Comparison of ENCODE assay signal across 8 mouse cellular contexts in the genomic region with DNA sequence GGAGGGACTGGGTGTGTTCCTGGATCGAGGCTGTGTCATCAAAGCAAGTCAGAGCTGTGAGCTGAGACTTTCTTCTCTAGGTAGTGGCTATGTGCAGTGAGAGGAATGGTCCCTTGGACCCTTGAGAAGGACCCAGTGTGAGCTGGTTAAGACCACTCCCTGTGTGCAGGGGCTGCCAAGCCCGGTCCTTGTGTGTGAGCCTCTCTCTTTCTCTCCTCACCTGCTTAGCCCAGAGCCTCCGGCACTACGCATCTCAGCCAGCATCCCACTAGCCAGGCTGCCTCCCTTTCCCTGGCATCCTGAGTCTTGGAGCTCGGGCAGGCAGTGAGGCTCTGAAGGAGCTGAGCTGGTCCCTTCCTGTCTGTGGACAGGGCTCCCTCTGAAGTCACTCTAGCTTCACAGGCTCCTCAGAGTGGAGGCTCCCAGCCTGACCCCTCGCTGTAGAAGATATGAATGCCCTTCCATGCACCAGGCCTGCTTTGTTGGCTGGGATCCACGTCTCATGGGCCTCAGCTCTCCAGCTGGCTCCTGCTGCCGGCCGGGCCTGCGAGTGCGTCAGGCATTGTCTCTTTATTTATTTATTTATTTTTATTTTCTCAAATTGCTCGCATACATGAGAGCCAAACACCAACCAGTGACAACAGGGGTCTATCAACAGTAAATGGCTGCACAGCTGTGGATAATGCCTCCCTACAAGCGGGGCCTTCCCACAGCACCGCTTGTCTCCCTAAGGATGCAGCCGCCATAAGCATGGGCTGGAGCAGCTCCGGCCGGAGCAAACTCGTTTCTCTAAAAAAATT. TPM values are rescaled to one million over a fixed set of nuclear protein-coding genes. Genes with fewer than 3 reads are reported as not detected.
DNase-seq lines count a peak whose midpoint lies in the region; ATAC-seq lines count a peak whose summit lies in the region.
"Had no signal": no experiment of that assay in that cellular context is flagged by ENCODE, and none has a peak within 500 bp of the region (broad histone marks: within the 10 kb centered on the region; RNA-seq: fewer than 3 reads in every experiment).

No protein-coding gene starts in this region.

- H3K4me2 ChIP-seq in midbrain, embryonic 11.5 days: no peak overlapping the region
- no peak overlapping the region for H3K4me2 ChIP-seq in forebrain, embryonic 14.5 days (ENCODE audit: low read length)
- no peak overlapping the region for H3K4me2 ChIP-seq in hindbrain, embryonic 15.5 days
- H3K4me2 ChIP-seq in midbrain, embryonic 14.5 days (ENCODE audit: low read length): no peak overlapping the region
- H3K4me2 ChIP-seq in liver, embryonic 12.5 days: no peak overlapping the region

- H3K9ac ChIP-seq in midbrain, embryonic 11.5 days (ENCODE audit: low read length): no peak overlapping the region
- peak overlapping the region; percentile 47 for H3K9ac ChIP-seq in forebrain, embryonic 14.5 days (ENCODE audit: low read length)
- H3K9ac ChIP-seq in hindbrain, embryonic 15.5 days: peak overlapping the region; percentile 17; the same call in 1 of the 2 replicates
- peak overlapping the region; percentile 39 for H3K9ac ChIP-seq in midbrain, embryonic 14.5 days (replicated peaks; ENCODE audit: low read length)
- H3K9ac ChIP-seq in liver, embryonic 12.5 days: no peak overlapping the region

- H3K27ac ChIP-seq in midbrain, embryonic 10.5 days (replicated peaks): 0 out of 2 replicates have a peak overlapping the region, but pooled peaks have one; percentile 24
- H3K27ac ChIP-seq in midbrain, embryonic 11.5 days (ENCODE audit: low read depth, low read length): no peak overlapping the region
- peak overlapping the region; percentile 88 for H3K27ac ChIP-seq in forebrain, embryonic 14.5 days (ENCODE audit: low read depth, low read length)
- peak overlapping the region; percentile 77 for H3K27ac ChIP-seq in hindbrain, embryonic 15.5 days (replicated peaks)
- H3K27ac ChIP-seq in midbrain, embryonic 14.5 days (replicated peaks; ENCODE audit: low read depth, low read length): peak overlapping the region; percentile 80
- no peak overlapping the region for H3K27ac ChIP-seq in liver, embryonic 12.5 days
- H3K27ac ChIP-seq: macrophage had no signal

- no peak overlapping the region for H3K4me3 ChIP-seq in midbrain, embryonic 10.5 days
- no peak overlapping the region for H3K4me3 ChIP-seq in midbrain, embryonic 11.5 days (ENCODE audit: low read depth, low read length)
- no peak overlapping the region for H3K4me3 ChIP-seq in forebrain, embryonic 14.5 days (ENCODE audit: low read depth, low read length)
- no peak overlapping the region for H3K4me3 ChIP-seq in hindbrain, embryonic 15.5 days
- no peak overlapping the region for H3K4me3 ChIP-seq in midbrain, embryonic 14.5 days (replicated peaks; ENCODE audit: low read depth, low read length)
- no peak overlapping the region for H3K4me3 ChIP-seq in liver, embryonic 12.5 days

- ATAC-seq in midbrain, embryonic 11.5 days (ENCODE audit: low FRiP score): no peak
- peak; percentile 85 for ATAC-seq in forebrain, embryonic 14.5 days
- peak; percentile 77 for ATAC-seq in hindbrain, embryonic 15.5 days (ENCODE audit: low FRiP score, low read depth)
- peak; percentile 48; the same call in 1 of the 2 replicates for ATAC-seq in midbrain, embryonic 14.5 days (ENCODE audit: low FRiP score, low TSS enrichment)
- no peak for ATAC-seq in megakaryocyte-erythroid progenitor cell, adult 5-6 weeks (replicated peaks; ENCODE audit: low FRiP score, low TSS enrichment, poor library complexity, severe bottlenecking)
- no peak; the same call in 1 of the 2 replicates for ATAC-seq in liver, embryonic 12.5 days

- no peaks in the 10 kb centered on the region for H3K4me1 ChIP-seq in midbrain, embryonic 10.5 days
- no peaks in the 10 kb centered on the region for H3K4me1 ChIP-seq in midbrain, embryonic 11.5 days (ENCODE audit: control insufficient read depth, insufficient read depth, low read length)
- peaks cover 12% of the 10 kb centered on the region; the same call in 1 of the 2 replicates for H3K4me1 ChIP-seq in forebrain, embryonic 14.5 days (ENCODE audit: control insufficient read depth, insufficient read depth, low read length)
- H3K4me1 ChIP-seq in hindbrain, embryonic 15.5 days (replicated peaks): peaks cover 17% of the 10 kb centered on the region
- peaks cover 10% of the 10 kb centered on the region; the same call in 1 of the 2 replicates for H3K4me1 ChIP-seq in midbrain, embryonic 14.5 days (ENCODE audit: control insufficient read depth, insufficient read depth, low read length)
- no peaks in the 10 kb centered on the region for H3K4me1 ChIP-seq in liver, embryonic 12.5 days

- DNase-seq in midbrain, embryonic 10.5 days (ENCODE audit: low spot score): no peak
- no peak for DNase-seq in midbrain, embryonic 11.5 days (ENCODE audit: low spot score, missing footprints)
- DNase-seq in forebrain, embryonic 14.5 days (ENCODE audit: low spot score): peak; percentile 80
- peak; percentile 62 for DNase-seq in midbrain, embryonic 14.5 days

- WGBS in midbrain, embryonic 10.5 days: 91% methylated on average over 18 of the region's 18 CpGs
- 86% methylated on average over 18 of the region's 18 CpGs for WGBS in midbrain, embryonic 11.5 days
- 57% methylated on average over 18 of the region's 18 CpGs for WGBS in forebrain, embryonic 14.5 days
- 42% methylated on average over 18 of the region's 18 CpGs for WGBS in hindbrain, embryonic 15.5 days
- 57% methylated on average over 18 of the region's 18 CpGs for WGBS in midbrain, embryonic 14.5 days
- WGBS in liver, embryonic 12.5 days (ENCODE audit: insufficient replicate concordance): 84% methylated on average over 18 of the region's 18 CpGs

- H3K36me3 ChIP-seq in midbrain, embryonic 10.5 days: peaks cover 29% of the 10 kb centered on the region
- no peaks in the 10 kb centered on the region for H3K36me3 ChIP-seq in midbrain, embryonic 11.5 days (ENCODE audit: control insufficient read depth, insufficient read depth, low read length)
- peaks cover 6% of the 10 kb centered on the region; the same call in 1 of the 2 replicates for H3K36me3 ChIP-seq in forebrain, embryonic 14.5 days (ENCODE audit: control insufficient read depth, insufficient read depth, low read length)
- H3K36me3 ChIP-seq in hindbrain, embryonic 15.5 days: no peaks in the 10 kb centered on the region
- peaks cover 22% of the 10 kb centered on the region for H3K36me3 ChIP-seq in midbrain, embryonic 14.5 days (ENCODE audit: control insufficient read depth, insufficient read depth, low read length)
- H3K36me3 ChIP-seq in liver, embryonic 12.5 days: peaks cover 14% of the 10 kb centered on the region

- no peaks in the 10 kb centered on the region for H3K27me3 ChIP-seq in midbrain, embryonic 10.5 days (ENCODE audit: low read depth, poor library complexity, severe bottlenecking)
- H3K27me3 ChIP-seq in midbrain, embryonic 11.5 days (ENCODE audit: control insufficient read depth, insufficient read depth, low read length): no peaks in the 10 kb centered on the region
- H3K27me3 ChIP-seq in forebrain, embryonic 14.5 days (replicated peaks; ENCODE audit: control insufficient read depth, insufficient read depth, low read length): no peaks in the 10 kb centered on the region
- H3K27me3 ChIP-seq in hindbrain, embryonic 15.5 days: no peaks in the 10 kb centered on the region
- no peaks in the 10 kb centered on the region for H3K27me3 ChIP-seq in midbrain, embryonic 14.5 days (ENCODE audit: control insufficient read depth, insufficient read depth, low read length)
- H3K27me3 ChIP-seq in liver, embryonic 12.5 days (replicated peaks): no peaks in the 10 kb centered on the region

- H3K9me3 ChIP-seq in midbrain, embryonic 10.5 days (replicated peaks): no peaks in the 10 kb centered on the region
- H3K9me3 ChIP-seq in midbrain, embryonic 11.5 days (ENCODE audit: control insufficient read depth, low read length): no peaks in the 10 kb centered on the region
- H3K9me3 ChIP-seq in forebrain, embryonic 14.5 days (replicated peaks; ENCODE audit: control insufficient read depth, low read length): no peaks in the 10 kb centered on the region
- H3K9me3 ChIP-seq in hindbrain, embryonic 15.5 days: no peaks in the 10 kb centered on the region
- H3K9me3 ChIP-seq in midbrain, embryonic 14.5 days (ENCODE audit: control insufficient read depth, low read length): no peaks in the 10 kb centered on the region
- no peaks in the 10 kb centered on the region for H3K9me3 ChIP-seq in liver, embryonic 12.5 days (replicated peaks)

RNA-seq across cellular contexts. Expression of a gene that starts 18.3 kb away (rescaled TPM):
- polyA plus RNA-seq in midbrain, embryonic 10.5 days (2016; fragmentation: Nextera tagmentation; extraction: Ambion mirVana): 17.8 and 18.6 TPM in 2 replicates
- polyA plus RNA-seq in midbrain, embryonic 11.5 days (2014; fragmentation: Nextera tagmentation; extraction: Ambion mirVana): 13.9 and 14.9 TPM in 2 replicates
- 13.7 and 15.8 TPM in 2 replicates for polyA plus RNA-seq in forebrain, embryonic 14.5 days (2014; fragmentation: Nextera tagmentation; extraction: Ambion mirVana)
- polyA plus RNA-seq in hindbrain, embryonic 15.5 days (2015; fragmentation: Nextera tagmentation; extraction: Ambion mirVana): 15.6 and 17.1 TPM in 2 replicates
- polyA plus RNA-seq in midbrain, embryonic 14.5 days (2014; fragmentation: Nextera tagmentation; extraction: Ambion mirVana): 16.3 and 16.8 TPM in 2 replicates
- 9.8 and 14.7 TPM in 2 replicates for total RNA-seq in megakaryocyte-erythroid progenitor cell, adult 5-6 weeks (2014; fragmentation: Nextera tagmentation)
- total RNA-seq in megakaryocyte-erythroid progenitor cell, adult 5-6 weeks (2017): 5.8 and 9.5 TPM in 2 replicates
- 10.8 and 11.3 TPM in 2 replicates for polyA plus RNA-seq in liver, embryonic 12.5 days (2016; fragmentation: Nextera tagmentation; extraction: Ambion mirVana)

RNA-seq across cellular contexts. Expression of a gene that starts 54.2 kb away (rescaled TPM):
- polyA plus RNA-seq in midbrain, embryonic 10.5 days (2016; fragmentation: Nextera tagmentation; extraction: Ambion mirVana): 0.51 and 0.54 TPM in 2 replicates
- 0.47 and 0.59 TPM in 2 replicates for polyA plus RNA-seq in midbrain, embryonic 11.5 days (2014; fragmentation: Nextera tagmentation; extraction: Ambion mirVana)
- polyA plus RNA-seq in forebrain, embryonic 14.5 days (2014; fragmentation: Nextera tagmentation; extraction: Ambion mirVana): 0.69 and 1.4 TPM in 2 replicates
- polyA plus RNA-seq in hindbrain, embryonic 15.5 days (2015; fragmentation: Nextera tagmentation; extraction: Ambion mirVana): 1.8 and 2.1 TPM in 2 replicates
- 1.5 and 2.6 TPM in 2 replicates for polyA plus RNA-seq in midbrain, embryonic 14.5 days (2014; fragmentation: Nextera tagmentation; extraction: Ambion mirVana)
- total RNA-seq in megakaryocyte-erythroid progenitor cell, adult 5-6 weeks (2014; fragmentation: Nextera tagmentation): not detected in 2 replicates
- total RNA-seq in megakaryocyte-erythroid progenitor cell, adult 5-6 weeks (2017): not detected in 2 replicates
- 0.17 and 0.66 TPM in 2 replicates for polyA plus RNA-seq in liver, embryonic 12.5 days (2016; fragmentation: Nextera tagmentation; extraction: Ambion mirVana)
- polyA plus RNA-seq: macrophage had no signal

Comparison
In these comparisons a context has a peak if more than half of its experiments do, and no peak if none do; other contexts are left out.
1. DNase-seq: peak in forebrain, embryonic 14.5 days (single experiment) and midbrain, embryonic 14.5 days (single experiment); none in midbrain, embryonic 10.5 days (single experiment) and midbrain, embryonic 11.5 days (single experiment).
2. H3K27ac ChIP-seq: peak in midbrain, embryonic 10.5 days (single experiment), forebrain, embryonic 14.5 days (single experiment), hindbrain, embryonic 15.5 days (single experiment) and midbrain, embryonic 14.5 days (single experiment); none in midbrain, embryonic 11.5 days (single experiment) and liver, embryonic 12.5 days (single experiment).
3. ATAC-seq: peak in forebrain, embryonic 14.5 days (single experiment), hindbrain, embryonic 15.5 days (single experiment) and midbrain, embryonic 14.5 days (single experiment); none in midbrain, embryonic 11.5 days (single experiment), megakaryocyte-erythroid progenitor cell, adult 5-6 weeks (single experiment) and liver, embryonic 12.5 days (single experiment).
4. H3K9ac ChIP-seq: peak in forebrain, embryonic 14.5 days (single experiment), hindbrain, embryonic 15.5 days (single experiment) and midbrain, embryonic 14.5 days (single experiment); none in midbrain, embryonic 11.5 days (single experiment) and liver, embryonic 12.5 days (single experiment).